Mouse (Mus musculus) right cerebral cortex, postnatal 10 days (tissue): ENCODE measurements at regions not wholly inside any gene's neighbourhood (a gene's known extent, or its start where the extent isn't known, plus 50 kb on each side); places are given as distances from the start of the nearest gene placed in this dataset.

ENCODE experiments used
- DNase-seq, 2 experiments: peaks; one replicate each; pipeline ENCODE4 v3.0.0; 2021; ENCODE audit warnings: low spot score in 2 of 2

DNA sequence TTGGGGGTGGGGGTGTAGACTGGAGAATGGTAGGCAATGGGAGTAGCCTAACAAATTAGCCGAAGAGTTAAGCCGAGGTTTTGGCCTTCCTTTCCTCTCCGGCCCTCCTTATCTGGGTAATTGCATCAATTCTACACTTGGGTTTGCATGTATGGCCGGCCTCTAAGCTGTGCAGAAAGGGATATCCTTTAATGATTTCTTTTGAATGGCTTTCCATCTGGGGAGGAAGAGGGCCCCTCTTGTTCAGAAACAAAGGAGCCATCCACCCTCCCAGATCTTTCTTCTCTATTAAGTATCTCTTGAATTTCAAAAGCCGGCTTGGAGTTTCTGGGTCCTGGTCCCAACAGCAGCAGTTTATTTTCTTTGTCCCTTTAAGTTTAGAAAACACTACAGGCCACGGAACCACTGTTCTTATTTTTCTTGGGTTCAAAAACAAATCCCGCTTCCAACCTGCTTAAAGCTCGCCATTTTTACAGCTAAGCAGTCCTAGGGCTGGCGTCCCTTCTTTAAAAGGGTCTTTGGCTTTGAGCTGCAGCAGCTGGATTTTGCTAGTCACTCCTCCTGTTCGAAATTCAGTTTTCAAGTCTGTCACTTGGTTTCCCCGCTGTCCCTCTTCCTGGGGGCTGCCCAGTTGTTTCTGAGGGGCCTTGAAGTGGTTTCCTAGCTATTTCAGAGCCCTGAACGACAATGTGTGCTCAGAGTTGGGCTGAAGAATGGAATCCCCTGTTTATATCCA lies 73.1 kb upstream of the Lrig1 start:
- no peak for DNase-seq

DNA sequence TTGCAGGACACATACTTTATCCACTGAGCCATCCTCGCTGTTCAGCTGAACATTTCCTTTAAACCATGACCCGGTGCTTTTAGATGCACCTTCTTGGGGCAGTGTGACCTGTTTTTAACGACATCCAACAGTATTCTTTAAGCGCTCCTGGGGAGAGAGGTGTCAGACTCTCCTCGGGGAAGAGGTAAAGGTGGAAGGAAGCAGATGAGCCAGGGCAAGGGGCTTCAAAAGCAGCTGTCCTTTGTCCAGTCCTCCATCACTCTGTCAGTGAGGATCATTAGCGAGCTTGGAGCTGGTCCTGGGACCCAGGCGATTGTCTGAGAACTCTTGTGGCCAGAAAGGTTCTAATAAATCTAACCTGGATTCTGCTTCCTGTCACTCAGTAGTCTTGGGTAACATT lies 72.4 kb upstream of the Lrig1 start:
- no peak for DNase-seq

DNA sequence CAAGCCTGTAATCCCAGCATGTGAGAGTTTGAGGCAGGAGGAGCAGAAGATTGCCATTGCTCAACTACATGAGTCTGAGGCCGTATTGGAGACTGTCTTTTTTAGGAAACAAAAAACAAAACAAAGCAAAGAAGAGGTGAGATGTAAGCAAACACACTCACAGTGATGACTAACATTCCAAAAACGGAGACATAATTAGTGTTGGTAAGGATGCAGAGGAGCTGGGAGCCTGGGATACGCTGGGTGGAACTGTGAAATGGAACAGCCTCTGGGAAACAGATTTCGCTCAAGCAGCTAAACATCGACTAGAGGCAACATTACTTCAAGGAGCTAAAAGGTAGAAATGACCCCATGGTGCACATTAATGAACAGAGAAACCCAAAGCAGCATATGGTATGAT lies 68.3 kb upstream of the Lrig1 start:
- DNase-seq: no peak

DNA sequence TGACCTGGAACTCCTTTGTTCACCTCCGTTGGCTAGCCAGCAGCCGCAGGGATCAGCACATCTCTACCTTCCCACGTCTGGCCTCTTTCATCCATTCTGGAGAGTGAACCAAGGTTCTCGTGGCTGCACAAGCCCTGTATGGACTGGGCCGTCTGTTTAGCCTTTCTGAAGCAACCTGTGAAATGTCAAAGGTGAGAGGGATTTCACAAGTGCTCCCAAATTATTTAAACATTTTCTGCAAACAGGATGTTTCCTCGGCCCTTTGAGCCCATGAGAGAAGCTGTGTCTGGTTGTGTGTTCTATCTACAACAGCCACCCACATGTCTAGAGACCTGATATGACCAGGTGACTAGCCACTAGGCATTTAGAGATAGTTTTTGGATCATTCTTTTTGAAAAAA lies 65.8 kb upstream of the Lrig1 start:
- no peak for DNase-seq

DNA sequence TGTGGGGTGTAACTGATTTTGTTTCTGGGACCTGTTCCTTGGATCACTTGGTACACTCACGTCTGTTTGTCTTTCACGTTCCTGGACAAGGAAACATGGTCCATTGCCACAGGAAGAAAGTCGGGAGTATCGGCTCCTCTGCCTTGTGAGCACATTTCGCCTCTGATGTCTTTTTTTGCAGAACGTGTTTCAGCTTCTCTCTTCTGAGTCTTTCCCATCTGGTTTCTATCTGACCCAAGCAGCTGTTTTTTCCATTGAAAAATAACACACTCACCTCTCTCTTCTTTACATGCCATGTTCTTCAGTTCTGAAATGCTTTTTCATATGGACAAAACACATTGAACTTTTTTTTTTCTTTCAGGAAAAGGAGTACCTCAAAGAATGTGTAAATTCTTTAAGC lies 61.4 kb upstream of the Lrig1 start:
- DNase-seq: no peak

DNA sequence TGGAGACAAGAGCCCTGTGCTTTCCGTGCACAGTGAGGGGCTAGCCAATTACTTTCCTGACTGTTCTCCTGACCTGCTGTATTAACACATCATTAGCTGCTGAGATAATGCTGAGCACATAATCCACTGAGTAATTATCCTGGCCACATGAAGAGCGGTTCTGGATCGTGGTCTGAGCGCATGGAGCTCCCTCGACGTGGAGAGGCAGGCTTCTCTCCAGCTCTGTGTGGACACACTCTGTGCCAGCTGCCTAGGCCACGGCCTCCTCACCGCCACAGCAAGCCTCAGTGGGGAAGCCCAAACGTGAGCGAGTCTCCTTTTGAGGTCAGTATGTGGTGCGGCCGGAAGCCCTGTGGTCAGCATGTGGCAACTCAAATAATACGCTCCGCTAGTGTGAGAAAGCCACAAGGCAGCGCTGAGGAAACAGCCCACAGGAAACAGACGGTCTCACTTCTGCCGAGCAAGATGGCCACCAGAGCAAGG lies 60.7 kb upstream of the Lrig1 start:
- no peak for DNase-seq

DNA sequence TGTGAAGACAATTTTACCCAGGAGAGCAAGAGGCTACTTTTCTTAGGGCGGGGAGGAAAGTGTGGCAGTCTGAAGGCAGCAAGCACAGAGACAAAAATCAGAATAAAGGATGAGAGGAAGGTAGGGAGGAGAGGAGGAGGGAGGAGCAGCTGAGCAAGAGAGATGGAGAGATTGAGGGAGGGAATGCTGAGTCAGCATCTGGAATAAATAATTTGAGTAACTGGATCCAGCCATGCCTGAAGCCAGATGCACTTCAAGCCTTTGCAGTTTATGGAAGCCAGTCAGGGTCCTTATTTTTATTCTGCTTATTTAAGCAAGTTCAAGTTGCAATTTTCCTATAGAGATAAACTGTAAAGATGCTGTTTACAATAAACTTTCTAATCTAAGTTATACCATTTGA lies 59.7 kb upstream of the Lrig1 start:
- no peak for DNase-seq

DNA sequence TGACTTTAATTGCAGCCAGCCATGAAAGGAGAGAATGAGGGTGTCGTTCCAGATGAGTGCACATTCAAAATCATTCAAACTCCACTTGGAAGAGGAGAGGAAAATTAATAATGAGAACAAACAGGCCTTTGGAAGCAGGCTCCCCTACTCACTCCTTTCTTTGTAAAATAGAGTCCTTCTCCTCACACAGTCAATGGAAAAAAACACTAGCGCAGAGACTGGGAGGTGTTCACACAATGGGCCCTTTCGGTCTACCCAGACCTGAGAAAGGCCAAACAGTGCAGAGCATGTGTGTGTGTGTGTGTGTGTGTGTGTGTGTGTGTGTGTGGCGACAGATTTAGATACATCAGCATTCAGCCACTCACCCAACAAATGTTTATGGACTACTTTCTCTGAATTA lies 56.0 kb upstream of the Lrig1 start:
- no peak for DNase-seq

DNA sequence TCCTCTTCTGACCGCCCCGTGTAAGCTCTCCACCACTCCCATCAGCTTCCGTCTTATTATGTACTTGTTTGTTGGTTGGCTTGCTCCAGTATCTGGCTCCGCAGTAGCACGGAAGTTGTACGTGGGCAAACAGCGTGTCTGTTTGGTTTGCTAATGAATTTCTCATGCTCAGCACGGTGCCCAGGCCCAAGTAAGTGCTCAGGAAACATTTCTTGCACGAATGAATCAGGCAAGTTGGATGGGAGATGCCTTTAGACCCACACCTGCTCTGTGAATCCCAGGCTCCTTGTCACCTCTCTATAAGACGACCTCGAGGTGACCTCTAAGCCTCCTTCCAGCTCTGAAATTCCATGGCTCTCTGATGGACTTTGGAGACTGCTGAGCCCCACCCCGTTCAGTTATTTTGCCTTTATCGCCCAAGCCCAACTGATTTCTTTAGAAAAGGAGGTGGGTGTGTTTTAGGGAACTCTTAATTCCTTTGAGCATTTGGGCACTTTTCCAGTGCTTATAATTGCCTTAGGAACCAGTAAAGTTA lies 55.4 kb upstream of the Lrig1 start:
- no peak for DNase-seq

DNA sequence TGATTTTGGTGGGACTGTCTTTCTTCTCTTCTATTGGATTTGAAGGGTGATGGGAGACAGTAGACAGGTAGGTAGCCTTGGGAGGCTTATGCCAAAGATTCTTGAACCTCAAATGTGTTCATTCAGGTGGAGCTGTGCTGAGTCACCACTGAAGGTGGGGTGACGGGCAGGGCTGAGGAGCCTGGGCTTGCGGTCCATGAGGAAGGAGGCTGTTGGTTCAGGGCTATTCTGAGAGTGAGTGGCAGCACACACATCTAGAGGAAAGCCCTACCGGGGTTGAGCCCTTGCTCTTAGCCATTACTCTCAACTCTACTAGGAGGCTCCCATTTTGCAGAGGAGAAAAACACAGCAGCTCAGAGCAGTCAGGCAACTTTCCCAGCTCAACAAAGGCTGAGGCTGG lies 54.6 kb upstream of the Lrig1 start:
- no peak for DNase-seq

DNA sequence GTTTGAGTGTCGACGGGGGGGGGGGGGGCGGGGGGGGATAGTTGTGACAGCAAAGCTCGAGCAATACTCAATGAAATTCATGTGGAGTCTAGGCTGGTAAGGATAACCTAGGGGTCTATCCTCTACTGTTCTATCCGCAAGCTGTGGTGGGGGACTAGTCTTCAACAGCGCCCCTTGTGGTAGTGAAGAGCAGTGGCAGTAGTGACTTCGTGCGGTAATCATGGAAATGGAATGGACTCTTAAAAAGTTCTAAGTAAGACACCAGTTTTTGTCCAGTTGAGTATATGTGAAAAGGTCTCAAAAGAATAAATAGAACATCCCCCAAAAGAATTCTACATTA lies 51.1 kb upstream of the Lrig1 start:
- DNase-seq: no peak

DNA sequence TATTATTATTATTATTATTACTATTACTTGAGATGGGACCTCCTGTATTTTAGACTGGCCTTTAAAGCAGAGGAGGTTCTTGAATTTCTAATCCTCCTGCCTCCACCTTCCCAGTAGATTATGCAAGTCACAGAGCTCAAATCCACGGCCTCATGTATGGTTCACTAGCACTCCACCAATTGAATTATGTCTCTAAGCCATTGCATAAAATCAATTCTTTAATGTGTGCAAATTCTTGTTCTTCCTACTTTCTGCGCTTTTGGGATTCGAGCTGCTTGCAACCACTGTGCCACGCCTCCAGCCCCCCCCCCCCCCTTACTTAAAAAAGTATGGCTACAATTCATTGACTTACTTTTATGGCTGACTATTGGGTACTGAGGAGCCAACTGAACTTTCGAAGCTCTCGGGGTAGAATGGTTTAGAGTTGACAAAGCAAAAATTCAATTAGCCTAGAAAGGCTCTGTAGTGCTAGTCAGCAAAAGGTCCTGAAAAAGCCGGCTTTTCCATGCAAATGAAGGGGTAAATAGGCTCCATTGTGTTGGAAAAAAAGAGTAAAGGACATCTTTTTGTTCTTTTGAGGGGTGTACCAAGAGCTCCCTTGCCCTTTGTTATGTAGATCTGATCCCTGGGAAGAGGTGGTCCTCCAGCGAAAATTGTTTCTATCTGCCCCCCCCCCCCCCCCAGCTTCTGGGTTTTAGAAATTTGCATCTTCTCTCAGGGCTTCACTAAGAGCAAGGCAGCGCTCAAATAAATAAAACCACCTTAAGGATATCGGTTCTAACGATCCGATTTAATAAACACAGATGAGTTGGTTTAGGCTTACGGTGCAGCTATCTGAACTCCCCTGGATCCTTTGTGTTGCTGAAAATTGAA lies 50.5 kb upstream of the Lrig1 start:
- DNase-seq: no peak
